Comparison of ENCODE assay signal across 27 mouse cellular contexts in the genomic region with DNA sequence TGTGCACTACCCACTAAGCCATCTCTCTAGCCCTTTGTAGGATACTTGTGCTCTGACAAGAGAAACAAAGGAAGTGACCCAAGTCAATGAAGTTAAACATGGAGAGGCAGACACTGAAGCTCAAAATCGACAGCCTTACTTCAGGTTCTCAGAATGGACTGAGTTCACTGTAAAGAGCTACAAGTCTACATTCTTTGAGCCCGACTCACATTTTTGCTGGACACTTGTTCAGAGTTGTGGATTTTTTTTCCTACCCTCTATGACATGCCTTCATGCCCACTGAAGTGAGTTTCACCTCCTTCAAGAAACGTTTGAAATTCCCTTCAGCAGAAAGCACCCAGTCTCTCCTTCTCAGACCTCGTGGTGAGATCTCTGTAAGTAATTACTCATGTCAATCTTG.
"Had no signal": no experiment of that assay in that cellular context is flagged by ENCODE, and none has a peak within 500 bp of the region (broad histone marks: within the 10 kb centered on the region; RNA-seq: fewer than 3 reads in every experiment).

No protein-coding gene starts in this region.

- H3K36me3 ChIP-seq: heart, embryonic 13.5 days; heart, embryonic 15.5 days; hindbrain, embryonic 13.5 days; hindbrain, embryonic 15.5 days; kidney, embryonic 15.5 days; limb, embryonic 10.5 days; limb, embryonic 12.5 days had no signal

- H3K9ac ChIP-seq: heart, embryonic 13.5 days; heart, embryonic 15.5 days; hindbrain, embryonic 13.5 days; hindbrain, embryonic 15.5 days; kidney, embryonic 15.5 days; limb, embryonic 12.5 days; liver, embryonic 14.5 days had no signal

- H3K27me3 ChIP-seq: heart, embryonic 13.5 days; heart, embryonic 15.5 days; hindbrain, embryonic 13.5 days; hindbrain, embryonic 15.5 days; kidney, embryonic 15.5 days; limb, embryonic 12.5 days had no signal

- DNase-seq: gastrocnemius, postnatal 14 days; gastrocnemius, postnatal 36 days; heart, adult 11 months; heart, adult 2 months; heart, postnatal 14 days; heart, postnatal 36 days; kidney, adult 11 months; kidney, adult 2 months; kidney, adult 9 months; kidney, postnatal 14 days; kidney, postnatal 36 days; layer of hippocampus, adult 9-11 months; layer of hippocampus, postnatal 36 days; liver had no signal

- H3K9me3 ChIP-seq: heart, embryonic 13.5 days; heart, embryonic 15.5 days; hindbrain, embryonic 13.5 days; hindbrain, embryonic 15.5 days; kidney, embryonic 15.5 days; limb, embryonic 10.5 days had no signal

- H3K4me2 ChIP-seq: heart, embryonic 11.5 days; heart, embryonic 13.5 days; heart, embryonic 15.5 days; hindbrain, embryonic 13.5 days; hindbrain, embryonic 15.5 days; kidney, embryonic 15.5 days; limb, embryonic 12.5 days; liver, embryonic 11.5 days had no signal

- H3K4me1 ChIP-seq: hindbrain, embryonic 15.5 days; limb, embryonic 12.5 days had no signal

- ATAC-seq: hindbrain, postnatal 0 days; intestine, embryonic 16.5 days had no signal

- H3K4me3 ChIP-seq: heart, adult 2 months; heart, embryonic 13.5 days; heart, embryonic 15.5 days; hindbrain, embryonic 13.5 days; hindbrain, embryonic 15.5 days; kidney, embryonic 15.5 days; limb, embryonic 10.5 days; limb, embryonic 12.5 days had no signal

- H3K27ac ChIP-seq: heart, adult 2 months; heart, embryonic 13.5 days; heart, embryonic 15.5 days; hindbrain, embryonic 13.5 days; hindbrain, embryonic 15.5 days; hindbrain, postnatal 0 days; kidney, embryonic 15.5 days; kidney, postnatal 0 days; limb, embryonic 10.5 days; limb, embryonic 12.5 days; liver, embryonic 14.5 days had no signal
